9 mouse cellular contexts compared by ENCODE assay signal in the genomic region with DNA sequence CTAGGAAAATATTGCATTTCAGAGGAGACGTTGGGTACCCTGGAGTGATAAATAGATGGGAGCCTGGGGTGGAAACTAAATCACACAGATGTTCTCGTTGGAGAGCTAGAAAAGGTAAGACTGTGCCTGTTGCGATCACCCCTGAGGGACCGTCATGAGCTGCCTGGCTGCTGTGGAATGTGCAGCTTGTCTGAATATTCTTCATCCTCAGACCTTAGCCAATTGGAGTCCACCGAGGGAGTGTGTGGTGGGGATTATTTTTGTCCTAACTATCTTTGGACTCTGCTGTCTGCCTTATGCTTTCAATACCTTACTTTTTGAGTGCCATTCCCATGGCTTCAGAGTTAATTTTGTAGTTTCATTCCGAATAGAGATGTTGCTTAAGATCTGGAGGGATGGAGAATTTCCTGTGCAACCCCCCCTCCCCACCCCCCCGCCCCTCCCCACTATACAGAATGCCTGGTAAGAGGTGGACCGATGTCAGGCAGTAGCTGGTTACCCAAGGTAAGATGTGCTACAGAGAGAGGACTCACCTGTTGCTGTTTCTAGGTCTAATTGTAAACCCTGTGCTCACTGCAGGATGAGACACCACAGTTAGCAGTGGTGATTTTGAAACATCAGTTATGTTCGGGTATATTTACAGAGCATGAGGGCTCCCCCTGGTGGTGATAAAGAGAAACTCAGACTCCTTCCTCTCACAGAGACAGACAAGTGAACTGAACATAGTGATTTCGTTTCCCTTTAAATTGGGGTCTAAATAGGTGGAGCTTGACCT. TPM values are rescaled to one million over a fixed set of nuclear protein-coding genes. Genes with fewer than 3 reads are reported as not detected.
A peak's percentile ranks its signal among the peaks of the same experiment; 100 is the strongest.
DNase-seq lines count a peak whose midpoint lies in the region; ATAC-seq and TF ChIP-seq lines count a peak whose summit lies in the region.
"Had no signal": no experiment of that assay in that cellular context is flagged by ENCODE, and none has a peak within 500 bp of the region (broad histone marks: within the 10 kb centered on the region; RNA-seq: fewer than 3 reads in every experiment).

No protein-coding gene starts in this region.

- no peaks in the 10 kb centered on the region for H3K9me3 ChIP-seq in embryonic facial prominence, embryonic 12.5 days
- H3K9me3 ChIP-seq in limb, embryonic 11.5 days (ENCODE audit: control insufficient read depth, low read length): no peaks in the 10 kb centered on the region
- no peaks in the 10 kb centered on the region for H3K9me3 ChIP-seq in midbrain, embryonic 15.5 days
- no peaks in the 10 kb centered on the region for H3K9me3 ChIP-seq in stomach, embryonic 15.5 days
- H3K9me3 ChIP-seq: limb, embryonic 15.5 days had no signal

- peak; percentile 35 for TF ChIP-seq CTCF in kidney, adult 2 months (conservative IDR thresholded peaks at IDR 0.05; ENCODE audit: insufficient read depth, insufficient read length, low read depth, low read length)

- no peak overlapping the region for H3K9ac ChIP-seq in embryonic facial prominence, embryonic 12.5 days
- H3K9ac ChIP-seq in limb, embryonic 11.5 days (ENCODE audit: low read length): no peak overlapping the region
- no peak overlapping the region for H3K9ac ChIP-seq in midbrain, embryonic 15.5 days
- no peak overlapping the region for H3K9ac ChIP-seq in stomach, embryonic 15.5 days
- H3K9ac ChIP-seq: limb, embryonic 15.5 days had no signal

- H3K27me3 ChIP-seq in embryonic facial prominence, embryonic 12.5 days: no peaks in the 10 kb centered on the region
- no peaks in the 10 kb centered on the region for H3K27me3 ChIP-seq in kidney, adult 2 months (replicated peaks; ENCODE audit: control insufficient read depth, insufficient read depth, low read length)
- H3K27me3 ChIP-seq in limb, embryonic 11.5 days (ENCODE audit: control insufficient read depth, insufficient read depth, low read length): no peaks in the 10 kb centered on the region
- no peaks in the 10 kb centered on the region; the same call in 1 of the 2 replicates for H3K27me3 ChIP-seq in midbrain, embryonic 15.5 days (replicated peaks)
- H3K27me3 ChIP-seq in stomach, embryonic 15.5 days (replicated peaks): no peaks in the 10 kb centered on the region
- H3K27me3 ChIP-seq: limb, embryonic 15.5 days had no signal

- 51% methylated on average over 10 of the region's 10 CpGs for WGBS in embryonic facial prominence, embryonic 12.5 days
- 58% methylated on average over 10 of the region's 10 CpGs for WGBS in kidney, adult 2 months
- WGBS in limb, embryonic 11.5 days: 65% methylated on average over 10 of the region's 10 CpGs
- WGBS in midbrain, embryonic 15.5 days: 58% methylated on average over 10 of the region's 10 CpGs
- WGBS in stomach, embryonic 15.5 days: 51% methylated on average over 10 of the region's 10 CpGs

- peak; percentile 77 for DNase-seq in adrenal gland, postnatal 14 days
- peak; percentile 41 to 57 for DNase-seq in heart, adult 9 months (ENCODE audit: low spot score in 2 of 2)
- DNase-seq in kidney, adult 2 months: peak; percentile 74
- peak; percentile 67 for DNase-seq in limb, embryonic 11.5 days (ENCODE audit: low spot score)

- H3K4me3 ChIP-seq in embryonic facial prominence, embryonic 12.5 days: no peak overlapping the region
- no peak overlapping the region for H3K4me3 ChIP-seq in kidney, adult 2 months (ENCODE audit: insufficient read depth, low read depth, low read length)
- no peak overlapping the region for H3K4me3 ChIP-seq in limb, embryonic 11.5 days (ENCODE audit: low read depth, low read length)
- H3K4me3 ChIP-seq in midbrain, embryonic 15.5 days: no peak overlapping the region
- no peak overlapping the region for H3K4me3 ChIP-seq in stomach, embryonic 15.5 days (replicated peaks)
- H3K4me3 ChIP-seq: limb, embryonic 15.5 days had no signal

- H3K27ac ChIP-seq in embryonic facial prominence, embryonic 12.5 days: no peak overlapping the region
- H3K27ac ChIP-seq in kidney, adult 2 months (ENCODE audit: insufficient read depth, low read depth, low read length): no peak overlapping the region
- H3K27ac ChIP-seq in limb, embryonic 11.5 days (replicated peaks; ENCODE audit: low read depth, low read length): no peak overlapping the region
- H3K27ac ChIP-seq in midbrain, embryonic 15.5 days: no peak overlapping the region
- no peak overlapping the region for H3K27ac ChIP-seq in stomach, embryonic 15.5 days
- H3K27ac ChIP-seq: limb, embryonic 15.5 days had no signal

- no peak for TF ChIP-seq POLR2A in kidney, adult 2 months (IDR thresholded peaks at IDR 0.05; ENCODE audit: low read depth, low read length)

- no peaks in the 10 kb centered on the region for H3K36me3 ChIP-seq in embryonic facial prominence, embryonic 12.5 days
- no peaks in the 10 kb centered on the region for H3K36me3 ChIP-seq in kidney, adult 2 months (ENCODE audit: control insufficient read depth, insufficient read depth, low read length)
- H3K36me3 ChIP-seq in limb, embryonic 11.5 days (ENCODE audit: control insufficient read depth, insufficient read depth, low read length): no peaks in the 10 kb centered on the region
- H3K36me3 ChIP-seq in midbrain, embryonic 15.5 days (replicated peaks): no peaks in the 10 kb centered on the region
- no peaks in the 10 kb centered on the region for H3K36me3 ChIP-seq in stomach, embryonic 15.5 days
- H3K36me3 ChIP-seq: limb, embryonic 15.5 days had no signal

- no peak overlapping the region for H3K4me2 ChIP-seq in embryonic facial prominence, embryonic 12.5 days (replicated peaks)
- no peak overlapping the region for H3K4me2 ChIP-seq in limb, embryonic 11.5 days (ENCODE audit: low read depth, severe bottlenecking)
- no peak overlapping the region for H3K4me2 ChIP-seq in midbrain, embryonic 15.5 days
- no peak overlapping the region for H3K4me2 ChIP-seq in stomach, embryonic 15.5 days
- H3K4me2 ChIP-seq: limb, embryonic 15.5 days had no signal

- H3K4me1 ChIP-seq in embryonic facial prominence, embryonic 12.5 days: 0 out of 2 replicates have a peak, but pooled peaks cover 3% of the 10 kb centered on the region
- no peaks in the 10 kb centered on the region for H3K4me1 ChIP-seq in kidney, adult 2 months (ENCODE audit: control insufficient read depth, insufficient read depth, low read length)
- H3K4me1 ChIP-seq in limb, embryonic 11.5 days (ENCODE audit: control insufficient read depth, insufficient read depth, low read length): no peaks in the 10 kb centered on the region
- H3K4me1 ChIP-seq in midbrain, embryonic 15.5 days: no peaks in the 10 kb centered on the region
- H3K4me1 ChIP-seq in stomach, embryonic 15.5 days: 0 out of 2 replicates have a peak, but pooled peaks cover 2% of the 10 kb centered on the region
- H3K4me1 ChIP-seq: limb, embryonic 15.5 days had no signal

- peak; percentile 91 for ATAC-seq in CD4-positive, CD25-positive, alpha-beta regulatory T cell, adult 4 months
- peak; percentile 81 for ATAC-seq in embryonic facial prominence, embryonic 12.5 days (ENCODE audit: insufficient number of reproducible peaks, insufficient read depth, low FRiP score, low TSS enrichment)
- ATAC-seq in limb, embryonic 11.5 days (ENCODE audit: insufficient number of reproducible peaks, low FRiP score, low TSS enrichment, low read depth): peak; percentile 72; the same call in 1 of the 2 replicates
- ATAC-seq in midbrain, embryonic 15.5 days (replicated peaks): peak; percentile 90
- peak; percentile 49; the same call in 1 of the 2 replicates for ATAC-seq in stomach, embryonic 15.5 days (ENCODE audit: insufficient read depth, low FRiP score, low read depth)

RNA-seq across cellular contexts. Expression of gene Krr1, which starts 15.0 kb away (rescaled TPM):
- 10 to 100 TPM; 43.4 to 46.6 TPM for polyA plus RNA-seq in CD4-positive, CD25-positive, alpha-beta regulatory T cell, adult 4 months (2017; shearing (Covaris generic))
- total RNA-seq in adrenal gland, postnatal 14 days (2021): 31.3 and 34.2 TPM in 2 replicates
- 51.5 and 54.0 TPM in 2 replicates for polyA plus RNA-seq in embryonic facial prominence, embryonic 12.5 days (2016; fragmentation: Nextera tagmentation; extraction: Ambion mirVana)
- polyA plus RNA-seq in kidney, adult 2 months (2012; rRNA removed): 7.8 and 8.5 TPM in 2 replicates
- polyA plus RNA-seq in limb, embryonic 11.5 days (2014; fragmentation: Nextera tagmentation; extraction: Ambion mirVana): 64.7 and 66.4 TPM in 2 replicates
- polyA plus RNA-seq in midbrain, embryonic 15.5 days (2015; fragmentation: Nextera tagmentation; extraction: Ambion mirVana): 38.8 and 41.5 TPM in 2 replicates
- 39.4 and 39.7 TPM in 2 replicates for polyA plus RNA-seq in stomach, embryonic 15.5 days (2015; fragmentation: Nextera tagmentation; extraction: Ambion mirVana)

RNA-seq across cellular contexts. Expression of gene Glipr1, which starts 45.0 kb away (rescaled TPM):
- 100 to 1,000 TPM; 116 to 144 TPM for polyA plus RNA-seq in CD4-positive, CD25-positive, alpha-beta regulatory T cell, adult 4 months (2017; shearing (Covaris generic))
- 0.78 and 4.0 TPM in 2 replicates for total RNA-seq in adrenal gland, postnatal 14 days (2021)
- 1.6 and 2.4 TPM in 2 replicates for polyA plus RNA-seq in embryonic facial prominence, embryonic 12.5 days (2016; fragmentation: Nextera tagmentation; extraction: Ambion mirVana)
- polyA plus RNA-seq in kidney, adult 2 months (2012; rRNA removed): 1.7 and 4.9 TPM in 2 replicates
- 1.5 and 1.7 TPM in 2 replicates for polyA plus RNA-seq in limb, embryonic 11.5 days (2014; fragmentation: Nextera tagmentation; extraction: Ambion mirVana)
- 0.39 and 0.57 TPM in 2 replicates for polyA plus RNA-seq in midbrain, embryonic 15.5 days (2015; fragmentation: Nextera tagmentation; extraction: Ambion mirVana)
- polyA plus RNA-seq in stomach, embryonic 15.5 days (2015; fragmentation: Nextera tagmentation; extraction: Ambion mirVana): 11.1 and 13.4 TPM in 2 replicates
